Mouse (Mus musculus): ENCODE results near the gene Trpm5.

Trpm5 gene

GRCm38 (mm10) chr7:143094592-143095553 lies at the start of gene Trpm5:
TSS of gene Trpm5 (minus strand) at chr7:143094642.
- 54% methylated on average over 10 of the region's 10 CpGs for WGBS

GRCm38 (mm10) chr7:143142680-143143079 lies 48.2 kb upstream of the Trpm5 start:
- WGBS = 95% methylated on average over 2 of the region's 2 CpGs

- 90% methylated on average over 4 of the region's 4 CpGs for WGBS
These were observed 45.5 kb upstream of the Trpm5 start for GRCm38 (mm10) chr7:143139932-143140331.

- 50% methylated on average over 1 of the region's 1 CpGs for WGBS
These were observed 44.3 kb upstream of the Trpm5 start for GRCm38 (mm10) chr7:143138789-143139188.

- 76% methylated on average over 5 of the region's 5 CpGs for WGBS
These were observed 42.1 kb upstream of the Trpm5 start for GRCm38 (mm10) chr7:143136561-143136960.

GRCm38 (mm10) chr7:143136125-143136524 lies 41.7 kb upstream of the Trpm5 start:
- 82% methylated on average over 2 of the region's 2 CpGs for WGBS

- 88% methylated on average over 5 of the region's 5 CpGs for WGBS
These were observed 38.4 kb upstream of the Trpm5 start for GRCm38 (mm10) chr7:143132815-143133214.

- 85% methylated on average over 3 of the region's 3 CpGs for WGBS
These were observed 30.5 kb upstream of the Trpm5 start for GRCm38 (mm10) chr7:143124902-143125301.

GRCm38 (mm10) chr7:143123876-143124669 lies 29.6 kb upstream of the Trpm5 start:
- 48% methylated on average over 6 of the region's 6 CpGs for WGBS

GRCm38 (mm10) chr7:143122191-143122590 lies 27.7 kb upstream of the Trpm5 start:
- 85% methylated on average over 5 of the region's 5 CpGs for WGBS

- 79% methylated on average over 3 of the region's 3 CpGs for WGBS
These were observed 25.4 kb upstream of the Trpm5 start for GRCm38 (mm10) chr7:143119826-143120225.

- WGBS = 38% methylated on average over 1 of the region's 1 CpGs
These were observed 25.0 kb upstream of the Trpm5 start for GRCm38 (mm10) chr7:143119407-143119806.

- 73% methylated on average over 5 of the region's 5 CpGs for WGBS
These were observed 22.1 kb upstream of the Trpm5 start for GRCm38 (mm10) chr7:143116521-143116920.

- whole genome bisulfite sequencing = 17% methylated on average over 1 of the region's 1 CpGs
These were observed 18.0 kb upstream of the Trpm5 start for GRCm38 (mm10) chr7:143112395-143112794.

GRCm38 (mm10) chr7:143111719-143112118 lies 17.3 kb upstream of the Trpm5 start:
- WGBS = 86% methylated on average over 4 of the region's 4 CpGs

- 65% methylated on average over 1 of the region's 1 CpGs for WGBS
These were observed 16.4 kb upstream of the Trpm5 start for GRCm38 (mm10) chr7:143110803-143111202.

GRCm38 (mm10) chr7:143109696-143110095 lies 15.3 kb upstream of the Trpm5 start:
- WGBS = 85% methylated on average over 3 of the region's 3 CpGs

GRCm38 (mm10) chr7:143108996-143109660 lies 14.7 kb upstream of the Trpm5 start:
- WGBS = 46% methylated on average over 3 of the region's 3 CpGs

GRCm38 (mm10) chr7:143108200-143108599 lies 13.8 kb upstream of the Trpm5 start:
- WGBS = 46% methylated on average over 5 of the region's 5 CpGs

- 10% methylated on average over 57 of the region's 57 CpGs for WGBS
These were observed 12.4 kb upstream of the Trpm5 start for GRCm38 (mm10) chr7:143106672-143107465.

GRCm38 (mm10) chr7:143106062-143106461 lies 11.6 kb upstream of the Trpm5 start, which contains the start of gene Kcnq1:
TSS of gene Kcnq1 (plus strand) at chr7:143106362.
- 76% methylated on average over 4 of the region's 4 CpGs for WGBS
